Mouse (Mus musculus) MEL (cell line): ENCODE measurements around the gene Cd79b. TPM values are rescaled to one million over a fixed set of nuclear protein-coding genes. Genes with fewer than 3 reads are reported as not detected.

ENCODE experiments used
- DNase-seq: peaks from one replicate; pipeline ENCODE4 v3.0.0; 2011; ENCODE audit warnings: low read depth, low spot score
- H3K27ac ChIP-seq: 2 replicates; pipeline ENCODE4 v1.5.1; 2012; ENCODE audit warnings: low read depth, mild to moderate bottlenecking, control low read depth, low read length, moderate library complexity; ENCODE audit not compliant: control insufficient read depth
- H3K27me3 ChIP-seq, 2 experiments: fragments of 150-350 bp in 1 of 2; sonication (generic) in 1 of 2; 2 replicates each; pipeline ENCODE4 v1.6.1; 2012; ENCODE audit warnings: low read length in 2 of 2, mild to moderate bottlenecking in 2 of 2, improper control_type of control experiment in 1 of 2, moderate library complexity in 1 of 2; ENCODE audit not compliant: insufficient read depth in 2 of 2, control insufficient read depth in 1 of 2
- H3K36me3 ChIP-seq, 2 experiments: 2 replicates each; pipeline ENCODE4 v1.6.1; 2012 to 2014; ENCODE audit warnings: low read length in 2 of 2, improper control_type of control experiment in 1 of 2, inconsistent platforms in 1 of 2, mild to moderate bottlenecking in 1 of 2; ENCODE audit not compliant: insufficient read depth in 2 of 2, control insufficient read depth in 1 of 2
- H3K4me1 ChIP-seq, 2 experiments: fragments of 150-350 bp in 1 of 2; sonication (generic) in 1 of 2; 2 replicates each; pipeline ENCODE4 v1.6.1; 2012; ENCODE audit warnings: low read length in 2 of 2, improper control_type of control experiment in 1 of 2, mild to moderate bottlenecking in 1 of 2; ENCODE audit not compliant: insufficient read depth in 2 of 2, control insufficient read depth in 1 of 2
- H3K4me3 ChIP-seq, 2 experiments: fragments of 150-350 bp in 1 of 2; sonication (generic) in 1 of 2; 2 replicates each; pipeline ENCODE4 v1.5.1; 2012; ENCODE audit warnings: low read depth in 2 of 2, low read length in 2 of 2, mild to moderate bottlenecking in 2 of 2, moderate library complexity in 2 of 2, control low read depth in 1 of 2, improper control_type of control experiment in 1 of 2; ENCODE audit not compliant: control insufficient read depth in 1 of 2, insufficient read depth in 1 of 2
- H3K79me2 ChIP-seq: 2 replicates; pipeline ENCODE4 v1.6.1; 2012; ENCODE audit warnings: mild to moderate bottlenecking, low read length, moderate library complexity; ENCODE audit not compliant: control insufficient read depth, poor library complexity, insufficient read depth
- H3K9ac ChIP-seq: 2 replicates; pipeline ENCODE4 v1.6.1; 2012; ENCODE audit warnings: low read depth, mild to moderate bottlenecking, control low read depth, low read length, moderate library complexity; ENCODE audit not compliant: control insufficient read depth, poor library complexity, severe bottlenecking
- H3K9me3 ChIP-seq: fragments of 150-350 bp; sonication (generic); replicated peaks from 2 replicates; pipeline ENCODE4 v1.6.1; 2012; ENCODE audit warnings: mild to moderate bottlenecking, low read length, improper control_type of control experiment, moderate library complexity; ENCODE audit not compliant: insufficient read depth
- CHD2 ChIP-seq: IDR thresholded peaks from 2 replicates; pipeline ENCODE4 v1.6.1; 2011; ENCODE audit warnings: low read length, improper control_type of control experiment
- E2F4 ChIP-seq: IDR thresholded peaks from 2 replicates; pipeline ENCODE4 v1.6.1; 2011; ENCODE audit warnings: low read depth, low read length, improper control_type of control experiment, borderline replicate concordance
- ELF1 ChIP-seq: IDR thresholded peaks from 2 replicates; pipeline ENCODE4 v1.6.1; 2014; ENCODE audit warnings: low read depth, mild to moderate bottlenecking, inconsistent platforms, low read length, improper control_type of control experiment, moderate library complexity
- EP300 ChIP-seq, 2 experiments: IDR thresholded peaks; 2 replicates each; pipeline ENCODE4 v1.6.1; 2011; ENCODE audit warnings: improper control_type of control experiment in 2 of 2, low read length in 2 of 2, low read depth in 1 of 2, mild to moderate bottlenecking in 1 of 2
- GABPA ChIP-seq: IDR thresholded peaks from 2 replicates; pipeline ENCODE4 v1.6.1; 2012; ENCODE audit warnings: low read depth, mild to moderate bottlenecking, inconsistent platforms, low read length, improper control_type of control experiment, moderate library complexity
- HCFC1 ChIP-seq: IDR thresholded peaks from 2 replicates; pipeline ENCODE4 v1.6.1; 2012; ENCODE audit warnings: low read depth, mild to moderate bottlenecking, inconsistent platforms, low read length, improper control_type of control experiment, moderate library complexity
- JUND ChIP-seq: IDR thresholded peaks from 2 replicates; pipeline ENCODE4 v1.6.1; 2011; ENCODE audit warnings: low read depth, mild to moderate bottlenecking, improper control_type of control experiment, low read length
- MAFK ChIP-seq: IDR thresholded peaks from 2 replicates; pipeline ENCODE4 v1.6.1; 2011; ENCODE audit warnings: low read depth, mild to moderate bottlenecking, low read length, improper control_type of control experiment, borderline replicate concordance
- MAX ChIP-seq: IDR thresholded peaks from 2 replicates; pipeline ENCODE4 v1.6.1; 2011; ENCODE audit warnings: low read length, improper control_type of control experiment
- MAZ ChIP-seq: IDR thresholded peaks from 2 replicates; pipeline ENCODE4 v1.6.1; 2012; ENCODE audit warnings: low read depth, mild to moderate bottlenecking, inconsistent platforms, low read length, improper control_type of control experiment
- MEF2A ChIP-seq: IDR thresholded peaks from 2 replicates; pipeline ENCODE4 v1.6.1; 2014; ENCODE audit warnings: low read depth, mild to moderate bottlenecking, inconsistent platforms, low read length, improper control_type of control experiment; ENCODE audit not compliant: poor library complexity, insufficient replicate concordance, severe bottlenecking; ENCODE audit errors: extremely low read depth
- POLR2A ChIP-seq, 2 experiments: IDR thresholded peaks; 2 replicates each; pipeline ENCODE4 v1.6.1; 2011 to 2012; ENCODE audit warnings: low read length in 2 of 2, mild to moderate bottlenecking in 2 of 2, control low read depth in 1 of 2, improper control_type of control experiment in 1 of 2, low read depth in 1 of 2, moderate library complexity in 1 of 2; ENCODE audit not compliant: control insufficient read depth in 1 of 2, insufficient read depth in 1 of 2, poor library complexity in 1 of 2
- POLR2AphosphoS2 ChIP-seq: IDR thresholded peaks from 2 replicates; pipeline ENCODE4 v1.6.1; 2011; ENCODE audit warnings: low read length, improper control_type of control experiment
- POLR2AphosphoS5 ChIP-seq: IDR thresholded peaks from 2 replicates; pipeline ENCODE4 v1.6.1; 2012; ENCODE audit warnings: low read depth, borderline replicate concordance, mild to moderate bottlenecking, inconsistent platforms, low read length, moderate library complexity, mixed read lengths
- RAD21 ChIP-seq: IDR thresholded peaks from 2 replicates; pipeline ENCODE4 v1.6.1; 2011; ENCODE audit warnings: mild to moderate bottlenecking, low read depth, low read length, improper control_type of control experiment
- RCOR1 ChIP-seq: IDR thresholded peaks from 2 replicates; pipeline ENCODE4 v1.6.1; 2012; ENCODE audit warnings: low read depth, mild to moderate bottlenecking, inconsistent platforms, low read length, improper control_type of control experiment
- SIN3A ChIP-seq: IDR thresholded peaks from 2 replicates; pipeline ENCODE4 v1.6.1; 2012; ENCODE audit warnings: low read length, improper control_type of control experiment, inconsistent platforms
- SMC3 ChIP-seq: IDR thresholded peaks from 2 replicates; pipeline ENCODE4 v1.6.1; 2011; ENCODE audit warnings: low read depth, low read length, improper control_type of control experiment
- TAL1 ChIP-seq: IDR thresholded peaks from 2 replicates; pipeline ENCODE4 v1.6.1; 2012; ENCODE audit warnings: mild to moderate bottlenecking, inconsistent platforms, low read length, moderate library complexity, mixed read lengths
- TBP ChIP-seq: IDR thresholded peaks from 2 replicates; pipeline ENCODE4 v1.8.0; 2011; ENCODE audit warnings: low read depth, low read length, improper control_type of control experiment
- UBTF ChIP-seq: IDR thresholded peaks from 2 replicates; pipeline ENCODE4 v1.6.1; 2012; ENCODE audit warnings: low read depth, mild to moderate bottlenecking, inconsistent platforms, low read length, improper control_type of control experiment, moderate library complexity, borderline replicate concordance; ENCODE audit not compliant: insufficient read depth
- USF1 ChIP-seq: IDR thresholded peaks from 2 replicates; pipeline ENCODE4 v1.6.1; 2014; ENCODE audit warnings: low read depth, mild to moderate bottlenecking, inconsistent platforms, low read length, improper control_type of control experiment, moderate library complexity
- ZMIZ1 ChIP-seq: IDR thresholded peaks from 2 replicates; pipeline ENCODE4 v1.6.1; 2012; ENCODE audit warnings: low read depth, mild to moderate bottlenecking, inconsistent platforms, low read length, improper control_type of control experiment, moderate library complexity
- ZNF384 ChIP-seq: IDR thresholded peaks from 2 replicates; pipeline ENCODE4 v1.6.1; 2012; ENCODE audit warnings: low read depth, mild to moderate bottlenecking, inconsistent platforms, low read length, improper control_type of control experiment
- polyA plus RNA-seq, 2 experiments: library from polyadenylated mRNA; stranded (reverse) in 1 of 2; unstranded in 1 of 2; fragments of >175 nt in 1 of 2; fragments of >200 nt in 1 of 2; gene quantifications; 2 replicates each; pipeline versions ENCODE4 v1.2.1 to v1.2.4; 2012; ENCODE audit warnings: low replicate concordance in 2 of 2, low read depth in 1 of 2; ENCODE audit not compliant: insufficient read length in 2 of 2, insufficient read depth in 1 of 2, missing spikeins in 1 of 2
- total RNA-seq: library from RNA; depleted of rRNA; stranded (reverse); fragments of 300-350 nt; gene quantifications from 2 replicates; pipeline ENCODE4 v1.2.3, GENCODE M21; 2012

The Cd79b gene
- total and polyA plus RNA-seq, 3 experiments = 0.54 to 2.4 TPM; not detected in 1

DNA sequence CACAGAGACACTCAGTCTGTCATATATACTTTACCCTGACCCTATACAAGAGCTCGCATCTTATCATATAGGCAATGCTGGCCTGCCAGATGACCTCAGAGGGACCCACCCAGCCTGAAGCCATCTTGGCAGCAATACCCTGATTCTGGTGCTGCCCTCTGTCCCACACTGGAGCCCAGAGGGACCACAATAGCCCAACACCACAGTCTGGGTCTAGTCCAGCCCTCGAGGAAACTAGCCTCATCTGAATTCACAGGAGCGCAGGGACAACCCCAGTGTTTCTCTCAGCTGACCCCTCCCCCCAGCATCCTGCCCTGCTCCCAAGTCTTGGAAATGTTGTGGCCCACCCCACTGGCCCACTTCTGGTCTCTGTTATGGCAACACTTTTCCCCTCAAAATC, 36.7 kb upstream of the Cd79b start:
- H3K27ac ChIP-seq = no peak overlapping the region
- no peaks in the 10 kb centered on the region for H3K9me3 ChIP-seq
- peaks cover 0 to 10% of the 10 kb centered on the region in 2 experiments; a peak in 3 of 4 replicates for H3K4me1 ChIP-seq
- no peak overlapping the region for H3K9ac ChIP-seq
- no peak overlapping the region for H3K4me3 ChIP-seq
- DNase-seq = no peak
- no peaks in the 10 kb centered on the region for H3K79me2 ChIP-seq
- no peaks in the 10 kb centered on the region for H3K36me3 ChIP-seq
- TF ChIP-seq UBTF = no peak
- H3K27me3 ChIP-seq = peaks cover 7 to 15% of the 10 kb centered on the region in 2 experiments; a peak in 3 of 4 replicates

DNA sequence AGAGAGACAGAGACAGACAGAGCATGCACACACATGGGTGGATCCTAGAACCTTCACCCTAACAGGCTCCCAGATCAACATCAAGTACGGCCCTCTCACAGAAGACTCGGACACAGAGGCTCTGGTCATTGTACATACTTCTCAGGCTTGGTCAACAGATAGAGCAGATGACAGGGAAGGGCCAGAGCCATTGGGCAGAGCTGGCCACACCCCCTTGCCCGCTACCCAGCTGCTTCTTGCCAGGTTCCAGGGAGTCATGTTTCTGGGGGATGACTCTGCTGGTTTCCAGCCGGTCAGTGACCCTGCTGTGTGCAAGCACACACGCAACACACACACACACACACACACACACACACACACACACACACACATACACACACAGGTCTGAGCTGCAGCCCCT, 36.3 kb upstream of the Cd79b start:
- no peak overlapping the region for H3K27ac ChIP-seq

DNA sequence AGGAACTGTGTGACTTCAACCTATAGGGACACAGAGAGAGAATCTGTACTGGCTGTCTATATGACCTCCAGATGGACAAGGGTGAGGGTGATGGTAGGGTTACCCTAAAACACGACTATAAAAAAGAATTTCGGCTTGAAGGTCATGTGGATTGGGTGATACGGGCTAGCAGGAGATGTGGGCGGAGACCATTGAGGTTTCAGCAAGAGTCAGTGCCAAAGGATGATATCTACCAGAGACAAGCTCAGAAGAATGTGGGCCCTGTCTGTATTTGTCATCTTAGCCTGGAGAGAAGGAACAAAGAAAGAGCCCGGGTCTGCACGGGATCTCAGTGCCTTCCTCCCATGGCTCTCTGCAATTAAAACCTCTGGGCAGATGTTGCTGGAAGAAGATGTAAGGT, 35.2 kb upstream of the Cd79b start:
- no peak for TF ChIP-seq EP300 (IDR thresholded peaks at IDR 0.05; ENCODE audit: low read depth in 1 of 2, low read length in 2 of 2)
- no peak for TF ChIP-seq USF1
- no peak for TF ChIP-seq ZNF384
- TF ChIP-seq CHD2 = no peak
- TF ChIP-seq MEF2A = no peak
- TF ChIP-seq POLR2AphosphoS2 = no peak
- TF ChIP-seq POLR2AphosphoS5 = no peak
- no peak for TF ChIP-seq TBP
- TF ChIP-seq E2F4 = no peak
- TF ChIP-seq RCOR1 = no peak
- TF ChIP-seq RAD21 = no peak
- no peak for TF ChIP-seq GABPA
- no peak for TF ChIP-seq UBTF
- TF ChIP-seq ZMIZ1 = no peak
- H3K9ac ChIP-seq = no peak overlapping the region
- no peaks in the 10 kb centered on the region for H3K79me2 ChIP-seq
- no peak overlapping the region for H3K27ac ChIP-seq
- no peak overlapping the region for H3K4me3 ChIP-seq
- peaks cover 2 to 11% of the 10 kb centered on the region in 2 experiments; a peak in 3 of 4 replicates for H3K27me3 ChIP-seq
- H3K36me3 ChIP-seq = no peaks in the 10 kb centered on the region
- no peaks in the 10 kb centered on the region for H3K9me3 ChIP-seq
- DNase-seq = peak; percentile 55
- H3K4me1 ChIP-seq = peaks cover 0 to 10% of the 10 kb centered on the region in 2 experiments; a peak in 3 of 4 replicates

More for the DNA sequence above, 36.3 kb upstream of the Cd79b start:
- Histone ChIP-seq H3K4me1 (peaks cover 0 to 10% of the 10 kb centered on the region in 2 experiments; a peak in 3 of 4 replicates), H3K4me3 (no peak overlapping the region), H3K27me3 (peaks cover 5 to 14% of the 10 kb centered on the region in 2 experiments; a peak in 3 of 4 replicates), H3K9ac (no peak overlapping the region), H3K36me3 (no peaks in the 10 kb centered on the region), H3K79me2 (no peaks in the 10 kb centered on the region)
- TF ChIP-seq EP300 (IDR thresholded peaks at IDR 0.05; ENCODE audit: low read depth in 1 of 2, low read length in 2 of 2) = no peak
- TF ChIP-seq POLR2AphosphoS2 = no peak
- TF ChIP-seq MAX = no peak
- TF ChIP-seq TBP = no peak
- no peak for TF ChIP-seq POLR2A (IDR thresholded peaks at IDR 0.05; ENCODE audit: control insufficient read depth in 1 of 2, insufficient read depth in 1 of 2, low read depth in 1 of 2, low read length in 2 of 2, poor library complexity in 1 of 2)
- TF ChIP-seq ELF1 = no peak
- no peak for TF ChIP-seq SIN3A
- TF ChIP-seq JUND = no peak
- TF ChIP-seq TAL1 = no peak
- no peak for TF ChIP-seq E2F4
- no peak for TF ChIP-seq HCFC1
- TF ChIP-seq MAFK = no peak
- no peak for TF ChIP-seq SMC3
- TF ChIP-seq ZMIZ1 = no peak
- TF ChIP-seq MAZ = no peak
- no peak for TF ChIP-seq RAD21
- TF ChIP-seq, all 39 proteins: peak for 0
- no peak for DNase-seq
- H3K9me3 ChIP-seq = no peaks in the 10 kb centered on the region
